8 mouse cellular contexts compared by ENCODE assay signal in genomic region chr6:90537941-90538340, GRCm38 (mm10). TPM values are rescaled to one million over a fixed set of nuclear protein-coding genes. Genes with fewer than 3 reads are reported as not detected.
DNase-seq lines count a peak whose midpoint lies in the region; ATAC-seq and TF ChIP-seq lines count a peak whose summit lies in the region.

No protein-coding gene starts in this region.

- no peaks in the 10 kb centered on the region for H3K4me1 ChIP-seq in bone marrow, adult 2 months (ENCODE audit: control insufficient read depth, insufficient read depth, low read length)
- H3K4me1 ChIP-seq in lung, adult 2 months (ENCODE audit: control insufficient read depth, insufficient read depth, low read length): no peaks in the 10 kb centered on the region
- H3K4me1 ChIP-seq in olfactory bulb, adult 2 months (ENCODE audit: control insufficient read depth, insufficient read depth, low read length): no peaks in the 10 kb centered on the region

- H3K27ac ChIP-seq in bone marrow, adult 2 months (ENCODE audit: control insufficient read depth, insufficient read depth, low read depth, low read length, poor library complexity): no peak overlapping the region
- no peak overlapping the region for H3K27ac ChIP-seq in layer of hippocampus, adult 2 months
- H3K27ac ChIP-seq in olfactory bulb, adult 2 months (ENCODE audit: insufficient read depth, low read depth, low read length): no peak overlapping the region

- DNase-seq in CD8-positive naive resting alpha-beta T cell, adult 2 months (ENCODE audit: low read depth in 2 of 2, low spot score in 2 of 2): peak; percentile 36 to 52
- DNase-seq in heart, postnatal 25 days (ENCODE audit: low spot score): peak; percentile 53
- peak; percentile 74 to 92 for DNase-seq in layer of hippocampus, adult 2 months (ENCODE audit: low spot score in 2 of 2)
- DNase-seq in lung, adult 2 months: peak; percentile 88
- DNase-seq in thymus, postnatal 0 days (ENCODE audit: low spot score): peak; percentile 73

- TF ChIP-seq POLR2A in bone marrow, adult 2 months (IDR thresholded peaks at IDR 0.05; ENCODE audit: borderline replicate concordance, control insufficient read depth, low read depth, low read length): no peak
- TF ChIP-seq POLR2A in lung, adult 2 months (IDR thresholded peaks at IDR 0.05; ENCODE audit: borderline replicate concordance, extremely low read depth, low read depth, low read length): no peak
- TF ChIP-seq POLR2A in olfactory bulb, adult 2 months (IDR thresholded peaks at IDR 0.05; ENCODE audit: insufficient read depth, low read depth, low read length): no peak

- intact Hi-C loops in heart, postnatal 25 days (cut with DNase I): loop anchor here (1.0 to 5.0 kb wide), 2 partner anchors 34 to 88 kb away; no protein-coding TSS in a partner anchor

- WGBS in bone marrow, adult 2 months: 7% methylated on average over 7 of the region's 7 CpGs
- WGBS in lung, adult 2 months: 6% methylated on average over 7 of the region's 7 CpGs
- WGBS in olfactory bulb, adult 2 months: 11% methylated on average over 7 of the region's 7 CpGs

- no peak overlapping the region for H3K4me3 ChIP-seq in bone marrow, adult 2 months (replicated peaks; ENCODE audit: control insufficient read depth, low read depth, low read length)
- no peak overlapping the region for H3K4me3 ChIP-seq in layer of hippocampus, adult 2 months
- no peak overlapping the region for H3K4me3 ChIP-seq in lung, adult 2 months (replicated peaks; ENCODE audit: extremely low read depth, low read depth, low read length)
- H3K4me3 ChIP-seq in olfactory bulb, adult 2 months (ENCODE audit: insufficient read depth, low read depth, low read length): no peak overlapping the region

- peak; percentile 58 for ATAC-seq in erythroid progenitor cell, adult 5-6 weeks (replicated peaks; ENCODE audit: low FRiP score, poor library complexity, severe bottlenecking)

- peak; percentile 76 for TF ChIP-seq CTCF in bone marrow, adult 2 months (IDR thresholded peaks at IDR 0.05; ENCODE audit: control insufficient read depth, insufficient read depth, low read length)
- TF ChIP-seq CTCF in layer of hippocampus, adult 2 months (conservative IDR thresholded peaks at IDR 0.05): peak; percentile 87
- peak; percentile 78 for TF ChIP-seq CTCF in lung, adult 2 months (IDR thresholded peaks at IDR 0.05; ENCODE audit: insufficient read depth, low read length)
- peak; percentile 95 for TF ChIP-seq CTCF in olfactory bulb, adult 2 months (IDR thresholded peaks at IDR 0.05; ENCODE audit: insufficient read depth, low read depth, low read length)

RNA-seq across cellular contexts. Expression of gene Aldh1l1, which starts 51.7 kb away (rescaled TPM):
- polyA plus RNA-seq in bone marrow, adult 2 months (2011; ENCODE audit: insufficient read depth, insufficient read length, low replicate concordance, missing spikeins): 2.3 and 4.5 TPM in 2 replicates
- total RNA-seq in erythroid progenitor cell, adult 5-6 weeks (2015; ENCODE audit: low replicate concordance): 1.1 TPM in 1 of 2 replicates, not detected in the other
- total RNA-seq in erythroid progenitor cell, adult 5-6 weeks (2017; ENCODE audit: low replicate concordance): 1.8 TPM in 1 of 2 replicates, not detected in the other
- total RNA-seq in heart, postnatal 25 days (2021): 1 to 10 TPM; 1.5 to 2.3 TPM
- total RNA-seq in layer of hippocampus, adult 2 months (2021): 10 to 100 TPM; 39.3 to 45.2 TPM
- 14.7 and 17.9 TPM in 2 replicates for polyA plus RNA-seq in lung, adult 2 months (2012; rRNA removed)
- polyA plus RNA-seq in olfactory bulb, adult 2 months (2012; ENCODE audit: insufficient read depth, insufficient read length, low replicate concordance, missing spikeins): not detected in 2 replicates
- 17.1 and 21.6 TPM in 2 replicates for polyA plus RNA-seq in thymus, postnatal 0 days (2015; fragmentation: Nextera tagmentation; extraction: Ambion mirVana)
